Mouse (Mus musculus) heart, embryonic 11.5 days (tissue): ENCODE measurements at regions not wholly inside any gene's neighbourhood (a gene's known extent, or its start where the extent isn't known, plus 50 kb on each side); places are given as distances from the start of the nearest gene placed in this dataset.

ENCODE experiments used
- ATAC-seq: fragments of 200-750 bp; cut with Nextera tagmentation; replicated peaks from 2 replicates; pipeline ENCODE4 v1.8.0; 2017; ENCODE audit warnings: moderate library complexity; ENCODE audit not compliant: insufficient number of reproducible peaks, low FRiP score, low TSS enrichment
- H3K27ac ChIP-seq: fragments of 300-500 bp; sonication (generic); 2 replicates; pipeline ENCODE4 v1.5.1; 2014; ENCODE audit warnings: mild to moderate bottlenecking, low read depth, low read length
- H3K27me3 ChIP-seq: fragments of 300-500 bp; sonication (generic); 2 replicates; pipeline ENCODE4 v1.6.1; 2014; ENCODE audit warnings: mild to moderate bottlenecking, low read length, mixed read lengths; ENCODE audit not compliant: control insufficient read depth, insufficient read depth
- H3K36me3 ChIP-seq: fragments of 300-500 bp; sonication (generic); 2 replicates; pipeline ENCODE4 v1.6.1; 2014; ENCODE audit warnings: mild to moderate bottlenecking, low read length, moderate library complexity, mixed read lengths; ENCODE audit not compliant: control insufficient read depth, insufficient read depth
- H3K4me1 ChIP-seq: fragments of 300-500 bp; sonication (generic); 2 replicates; pipeline ENCODE4 v1.6.1; 2014; ENCODE audit warnings: low read length; ENCODE audit not compliant: control insufficient read depth, insufficient read depth
- H3K4me2 ChIP-seq: fragments of 300-500 bp; sonication (generic); 2 replicates; pipeline ENCODE4 v1.6.1; 2014; ENCODE audit warnings: mild to moderate bottlenecking, moderate library complexity
- H3K4me3 ChIP-seq: fragments of 300-500 bp; sonication (generic); 2 replicates; pipeline ENCODE4 v1.5.1; 2014; ENCODE audit warnings: low read depth, low read length
- H3K9ac ChIP-seq: fragments of 300-500 bp; sonication (generic); 2 replicates; pipeline ENCODE4 v1.6.1; 2014; ENCODE audit warnings: mild to moderate bottlenecking, low read depth, low read length, moderate library complexity
- H3K9me3 ChIP-seq: fragments of 300-500 bp; sonication (generic); replicated peaks from 2 replicates; pipeline ENCODE4 v1.6.1; 2016; ENCODE audit warnings: low read length; ENCODE audit not compliant: control insufficient read depth
- WGBS: fragments of 180-500 bp; shearing (Covaris S2); extraction: QIAGEN DNeasy Blood & Tissue Kit; methylation state at CpG from one replicate; pipeline ENCODE4 v1.1.7; 2014; ENCODE audit not compliant: insufficient replicate concordance; 5-methylcytosine and 5-hydroxymethylcytosine counted together

DNA sequence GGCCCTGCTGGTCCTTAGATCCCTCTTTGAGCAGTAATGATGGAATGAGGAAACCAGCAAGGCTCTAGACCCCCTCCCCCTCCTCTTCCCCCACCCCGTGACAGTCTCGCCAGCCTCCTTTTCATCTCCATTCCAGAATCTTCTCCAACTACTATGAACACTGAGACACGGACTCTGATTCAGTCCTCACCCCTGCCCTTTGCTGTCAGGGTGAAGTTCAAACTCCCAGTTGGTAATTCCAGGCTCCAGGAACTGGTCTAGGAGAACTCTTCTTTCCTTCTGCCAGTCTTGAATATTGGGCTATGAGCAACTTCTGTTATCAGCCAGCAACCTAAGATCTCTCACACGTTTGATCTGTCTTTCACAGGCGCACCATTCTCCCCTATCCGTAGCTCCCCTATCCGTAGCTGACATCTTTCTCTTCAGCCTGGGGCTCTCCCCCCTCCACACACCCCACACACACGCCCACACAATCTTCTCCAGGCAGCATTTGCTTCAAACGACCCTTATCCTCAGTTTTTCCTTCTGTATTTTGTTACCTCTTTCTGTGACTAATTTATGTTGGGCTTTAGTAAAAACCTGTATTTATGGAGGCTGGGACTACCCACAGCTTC, 128.6 kb upstream of the Rreb1 start:
- no peaks in the 10 kb centered on the region for H3K36me3 ChIP-seq
- 0 out of 2 replicates have a peak, but pooled peaks cover 4% of the 10 kb centered on the region for H3K4me1 ChIP-seq
- no peaks in the 10 kb centered on the region for H3K9me3 ChIP-seq
- no peak overlapping the region for H3K9ac ChIP-seq
- 45% methylated on average over 9 of the region's 9 CpGs for WGBS
- H3K27me3 ChIP-seq, result no peaks in the 10 kb centered on the region
- ATAC-seq, result no peak
- H3K4me2 ChIP-seq, result no peak overlapping the region
- no peak overlapping the region for H3K27ac ChIP-seq
- no peak overlapping the region for H3K4me3 ChIP-seq

DNA sequence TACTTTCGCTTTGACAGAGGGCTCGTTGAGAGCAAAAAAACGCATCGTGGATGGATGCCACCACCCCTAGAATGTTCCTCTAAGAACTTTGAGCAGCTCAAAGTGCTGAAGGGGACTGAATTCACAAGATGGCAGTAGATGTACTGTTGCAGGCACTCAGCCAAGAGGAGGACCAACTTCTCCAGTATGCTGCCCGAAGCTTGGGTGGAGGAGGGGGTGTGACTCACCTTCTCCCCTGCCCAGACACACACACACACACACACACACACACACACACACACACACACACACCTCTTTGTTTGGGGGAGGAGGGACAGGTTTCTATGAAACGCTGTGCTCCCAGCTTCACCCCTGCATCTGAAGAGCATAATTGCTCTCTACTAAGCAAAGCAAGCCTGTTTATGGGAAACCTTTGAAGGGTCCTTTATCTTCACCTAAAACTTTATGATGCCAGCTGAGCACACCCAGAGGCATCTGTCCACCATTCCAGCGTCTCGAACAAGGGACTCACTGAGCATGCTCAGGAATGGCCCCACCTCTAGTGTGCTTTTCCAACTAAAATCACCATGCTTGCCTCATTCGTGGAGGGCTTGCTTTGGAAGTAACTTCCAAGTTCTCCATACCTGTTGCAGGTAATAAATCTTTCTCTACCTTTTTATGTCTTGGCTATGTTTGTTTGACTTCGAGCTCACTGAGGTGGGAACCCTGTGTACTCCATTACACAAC, 126.8 kb upstream of the Rreb1 start:
- Histone ChIP-seq H3K27ac (no peak overlapping the region), H3K4me2 (no peak overlapping the region), H3K9me3 (no peaks in the 10 kb centered on the region), H3K36me3 (no peaks in the 10 kb centered on the region), H3K9ac (no peak overlapping the region), H3K27me3 (no peaks in the 10 kb centered on the region), H3K4me1 (no peaks in the 10 kb centered on the region), H3K4me3 (no peak overlapping the region)
- 83% methylated on average over 10 of the region's 10 CpGs for WGBS
- ATAC-seq, result no peak

DNA sequence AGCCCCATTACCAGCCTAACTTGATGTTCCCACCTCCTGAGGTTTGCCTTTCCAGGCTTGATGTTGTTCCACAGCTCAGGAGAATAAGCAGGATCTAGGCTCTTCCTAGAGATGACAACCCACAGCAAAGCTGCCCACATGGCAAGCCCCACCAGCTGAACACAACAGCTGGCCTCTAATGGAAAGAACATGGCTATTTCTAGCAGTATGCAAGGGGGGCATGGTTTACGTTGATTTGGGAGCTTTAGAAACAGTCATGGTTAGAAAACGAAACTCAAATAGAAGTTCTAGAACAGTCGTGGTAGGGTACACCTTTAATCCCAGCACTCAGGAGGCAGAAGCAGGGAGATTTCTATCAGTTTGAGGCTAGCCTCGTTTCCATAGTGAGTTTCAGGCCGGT, 123.5 kb upstream of the Rreb1 start:
- H3K9me3 ChIP-seq, result no peaks in the 10 kb centered on the region
- no peaks in the 10 kb centered on the region for H3K36me3 ChIP-seq
- H3K4me2 ChIP-seq, result no peak overlapping the region
- H3K27me3 ChIP-seq, result no peaks in the 10 kb centered on the region
- H3K27ac ChIP-seq, result no peak overlapping the region
- H3K4me3 ChIP-seq, result no peak overlapping the region
- 67% methylated on average over 5 of the region's 5 CpGs for WGBS
- no peaks in the 10 kb centered on the region; the same call in 1 of the 2 replicates for H3K4me1 ChIP-seq
- H3K9ac ChIP-seq, result no peak overlapping the region
- no peak for ATAC-seq

DNA sequence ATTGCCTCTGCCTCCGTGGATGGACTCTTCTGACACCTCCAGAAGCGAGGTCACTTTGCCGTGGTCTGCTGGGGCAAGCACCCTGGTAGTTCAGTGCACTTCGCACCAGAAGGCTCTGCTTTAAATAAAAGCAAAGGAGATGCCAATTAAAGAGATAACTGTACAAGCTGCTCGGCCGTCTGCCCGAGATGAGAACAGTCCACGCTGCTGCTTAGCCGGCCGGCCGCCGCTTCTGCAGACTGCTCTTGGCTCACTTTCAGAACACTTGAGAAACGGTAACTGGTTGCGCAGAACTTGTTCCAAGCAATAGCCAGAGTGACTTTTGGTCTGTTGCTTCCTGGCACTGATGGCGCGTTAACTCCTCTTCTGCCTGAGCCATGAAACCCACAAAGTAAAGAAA, 121.0 kb upstream of the Rreb1 start:
- 42% methylated on average over 16 of the region's 16 CpGs for WGBS
- no peak for ATAC-seq
- Histone ChIP-seq H3K4me3 (no peak overlapping the region), H3K27ac (no peak overlapping the region; the same call in 1 of the 2 replicates), H3K9me3 (no peaks in the 10 kb centered on the region), H3K27me3 (no peaks in the 10 kb centered on the region), H3K4me2 (peak overlapping the region; percentile 50), H3K36me3 (no peaks in the 10 kb centered on the region), H3K4me1 (no peaks in the 10 kb centered on the region; the same call in 1 of the 2 replicates), H3K9ac (no peak overlapping the region)

DNA sequence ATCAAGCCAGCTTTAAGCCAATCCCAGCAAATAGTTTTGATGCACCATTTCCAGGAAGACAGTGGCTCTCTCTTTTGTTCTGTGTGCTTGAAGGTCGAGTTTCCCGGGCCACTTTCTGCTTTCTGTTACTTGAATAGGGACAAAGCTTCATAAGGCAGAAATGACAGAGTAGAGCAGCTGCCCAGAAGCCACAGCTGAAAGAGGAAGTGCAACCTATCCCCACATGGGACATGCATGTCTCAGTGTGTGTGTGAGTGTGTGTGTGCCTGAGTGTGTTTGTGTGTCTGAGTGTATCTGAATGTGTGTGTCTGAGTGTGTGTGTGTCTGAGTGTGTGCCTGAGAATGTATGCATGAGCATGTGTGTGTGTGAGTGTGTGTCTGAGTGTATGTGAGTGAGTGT, 120.2 kb upstream of the Rreb1 start:
- Histone ChIP-seq H3K36me3 (no peaks in the 10 kb centered on the region), H3K9me3 (no peaks in the 10 kb centered on the region), H3K4me1 (no peaks in the 10 kb centered on the region; the same call in 1 of the 2 replicates), H3K4me2 (no peak overlapping the region), H3K4me3 (no peak overlapping the region), H3K9ac (no peak overlapping the region), H3K27ac (no peak overlapping the region), H3K27me3 (no peaks in the 10 kb centered on the region)
- ATAC-seq, result no peak
- 46% methylated on average over 2 of the region's 2 CpGs for WGBS

DNA sequence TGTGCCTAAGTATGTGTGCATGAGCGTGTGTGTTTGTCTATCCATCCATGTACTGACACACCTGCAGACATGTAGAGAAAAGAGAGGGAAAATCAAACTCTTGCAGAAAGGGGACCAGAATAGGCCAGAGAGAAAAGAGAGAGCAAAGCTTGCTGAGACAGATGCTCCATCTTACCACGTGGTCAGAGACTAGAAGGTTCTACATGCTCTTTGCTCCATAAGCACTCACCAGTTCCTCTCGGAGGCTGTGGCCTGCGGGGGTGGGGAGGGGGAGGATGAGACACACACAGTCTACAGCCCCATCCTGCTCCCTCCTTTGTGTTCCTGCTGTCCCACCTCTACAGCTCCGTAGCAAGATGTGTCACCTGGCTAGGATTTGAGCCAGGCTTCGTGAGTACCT, 119.7 kb upstream of the Rreb1 start:
- 77% methylated on average over 6 of the region's 6 CpGs for WGBS
- no peaks in the 10 kb centered on the region for H3K27me3 ChIP-seq
- ATAC-seq, result no peak
- H3K36me3 ChIP-seq, result no peaks in the 10 kb centered on the region
- no peaks in the 10 kb centered on the region; the same call in 1 of the 2 replicates for H3K4me1 ChIP-seq
- no peak overlapping the region for H3K4me2 ChIP-seq
- H3K27ac ChIP-seq, result no peak overlapping the region
- H3K4me3 ChIP-seq, result no peak overlapping the region
- no peak overlapping the region for H3K9ac ChIP-seq
- no peaks in the 10 kb centered on the region for H3K9me3 ChIP-seq

DNA sequence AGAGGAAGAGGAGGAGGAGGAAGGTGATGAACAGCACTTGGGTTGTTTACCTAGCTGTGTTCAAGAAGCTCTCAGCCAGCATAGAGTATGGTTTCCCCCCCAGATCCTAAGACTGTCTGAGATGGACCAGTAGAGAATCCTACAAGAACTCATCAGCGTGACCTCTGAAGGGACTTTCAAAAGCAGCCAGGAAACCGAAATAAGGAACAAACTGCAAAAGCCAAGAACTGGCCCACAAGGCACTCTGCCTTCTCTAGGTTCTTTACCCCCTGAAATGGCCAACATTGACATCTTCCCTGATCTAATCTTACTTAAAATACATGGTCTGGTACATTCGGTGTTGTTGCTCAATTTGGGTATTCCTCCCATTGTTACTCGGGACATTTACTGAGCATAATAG, 118.1 kb upstream of the Rreb1 start:
- Histone ChIP-seq H3K36me3 (no peaks in the 10 kb centered on the region), H3K4me3 (no peak overlapping the region), H3K27me3 (no peaks in the 10 kb centered on the region), H3K9ac (no peak overlapping the region), H3K4me1 (no peaks in the 10 kb centered on the region; the same call in 1 of the 2 replicates), H3K4me2 (no peak overlapping the region), H3K27ac (no peak overlapping the region), H3K9me3 (no peaks in the 10 kb centered on the region)
- WGBS, result 77% methylated on average over 4 of the region's 4 CpGs
- ATAC-seq, result no peak

DNA sequence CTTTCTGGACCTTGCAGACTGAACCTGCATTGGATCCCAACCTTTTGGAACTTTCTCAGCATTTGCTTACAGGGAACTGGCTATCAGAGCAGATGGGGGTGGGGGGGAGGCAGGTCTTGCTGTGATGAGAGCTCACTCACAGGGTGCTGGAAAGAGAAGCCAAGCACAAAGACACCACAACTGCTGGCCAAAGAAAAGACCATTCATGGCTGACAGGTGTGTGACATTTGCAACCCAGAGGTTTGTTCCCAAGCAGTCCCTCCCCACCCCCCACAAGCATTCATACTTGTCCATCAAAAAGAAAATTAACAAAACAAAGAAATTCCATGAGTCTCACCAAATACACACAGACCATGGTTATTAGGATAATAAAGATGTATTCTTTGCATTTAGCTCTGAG, 117.5 kb upstream of the Rreb1 start:
- Histone ChIP-seq H3K9ac (no peak overlapping the region), H3K27ac (no peak overlapping the region), H3K36me3 (no peaks in the 10 kb centered on the region), H3K4me3 (no peak overlapping the region), H3K9me3 (no peaks in the 10 kb centered on the region), H3K4me1 (no peaks in the 10 kb centered on the region; the same call in 1 of the 2 replicates), H3K27me3 (no peaks in the 10 kb centered on the region), H3K4me2 (no peak overlapping the region)
- no peak for ATAC-seq

DNA sequence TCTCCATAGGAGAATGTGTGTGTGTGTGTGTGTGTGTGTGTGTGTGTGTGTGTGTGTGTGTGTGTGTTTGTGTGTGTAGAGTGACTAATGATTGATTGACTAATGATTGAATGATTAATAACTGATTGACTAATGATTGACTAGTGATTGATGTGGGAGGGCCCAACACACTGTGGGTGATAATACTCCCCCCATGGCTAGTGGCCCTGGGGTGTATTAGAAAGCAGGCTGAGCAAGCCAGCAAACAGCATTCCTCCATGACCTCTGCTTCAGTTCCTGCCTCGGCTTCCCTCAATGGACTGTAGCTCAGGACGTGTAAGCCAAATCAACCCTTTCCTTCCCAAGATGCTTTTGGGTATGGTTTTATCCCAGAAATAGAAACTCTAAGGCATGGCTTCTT, 114.1 kb upstream of the Rreb1 start:
- Histone ChIP-seq H3K4me3 (no peak overlapping the region), H3K27ac (no peak overlapping the region), H3K4me1 (peaks cover 4% of the 10 kb centered on the region; the same call in 1 of the 2 replicates), H3K36me3 (no peaks in the 10 kb centered on the region), H3K9me3 (no peaks in the 10 kb centered on the region), H3K9ac (no peak overlapping the region), H3K4me2 (no peak overlapping the region), H3K27me3 (no peaks in the 10 kb centered on the region)
- ATAC-seq, result no peak
- WGBS, result 57% methylated on average over 2 of the region's 2 CpGs
